In the genomic region with DNA sequence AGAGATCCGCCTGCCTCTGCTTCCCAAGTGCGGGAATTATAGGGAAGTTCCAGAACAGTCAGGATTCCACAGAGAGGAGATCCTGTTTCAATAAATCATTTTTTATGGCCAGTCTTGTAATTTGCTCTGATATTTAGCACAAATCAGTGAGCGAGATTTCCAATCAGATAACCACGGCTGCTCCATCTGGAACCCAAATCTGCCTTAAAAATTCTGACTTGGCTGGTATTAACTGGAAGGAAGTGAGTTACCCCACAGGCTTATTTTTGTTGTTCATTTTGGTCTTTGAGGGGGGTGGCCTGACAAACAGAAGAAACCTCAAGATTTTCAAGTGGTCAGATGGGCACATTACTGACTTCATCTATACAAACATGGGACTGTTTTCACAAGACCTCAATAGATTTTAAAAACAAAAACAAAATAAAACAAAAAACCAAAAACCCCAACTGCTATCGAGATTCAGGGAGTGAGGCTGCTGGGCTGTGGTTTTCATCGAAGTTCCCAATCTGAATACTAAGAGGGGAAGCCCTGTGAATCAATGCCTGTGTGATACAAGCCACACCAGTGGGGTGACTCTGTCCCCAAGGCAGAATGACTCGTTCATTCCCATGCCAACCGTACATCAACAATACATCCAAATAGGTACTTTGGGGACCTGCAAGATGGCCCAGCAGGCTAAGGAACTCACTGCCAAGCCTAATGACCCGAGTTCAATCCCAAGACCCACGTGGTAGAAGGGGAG, we compare ENCODE assay signal across 11 mouse cellular contexts. TPM values are rescaled to one million over a fixed set of nuclear protein-coding genes. Genes with fewer than 3 reads are reported as not detected.
DNase-seq lines count a peak whose midpoint lies in the region; ATAC-seq and TF ChIP-seq lines count a peak whose summit lies in the region.
"Had no signal": no experiment of that assay in that cellular context is flagged by ENCODE, and none has a peak within 500 bp of the region (broad histone marks: within the 10 kb centered on the region; RNA-seq: fewer than 3 reads in every experiment).

No protein-coding gene starts in this region.

- ATAC-seq in midbrain, postnatal 0 days (ENCODE audit: low FRiP score) = no peak
- no peak for ATAC-seq in midbrain, embryonic 15.5 days (replicated peaks)
- no peak for ATAC-seq in megakaryocyte-erythroid progenitor cell, adult 5-6 weeks (replicated peaks; ENCODE audit: low FRiP score, low TSS enrichment, poor library complexity, severe bottlenecking)

- no peak overlapping the region for H3K9ac ChIP-seq in midbrain, postnatal 0 days (replicated peaks; ENCODE audit: low read length, poor library complexity, severe bottlenecking)
- no peak overlapping the region for H3K9ac ChIP-seq in midbrain, embryonic 15.5 days
- H3K9ac ChIP-seq: heart, embryonic 12.5 days had no signal

- no peak for TF ChIP-seq CTCF in midbrain, postnatal 0 days (IDR thresholded peaks at IDR 0.05)
- TF ChIP-seq CTCF in embryonic fibroblast, embryonic 13.5 days (IDR thresholded peaks at IDR 0.05; ENCODE audit: borderline replicate concordance, insufficient read depth, low read length) = no peak

- intact Hi-C loops in heart, postnatal 14 days (cut with DNase I) = no loop called here

- peak; percentile 91 for DNase-seq in heart, adult 11 months
- DNase-seq in heart, postnatal 14 days = no peak
- peak; percentile 54 for DNase-seq in midbrain, postnatal 0 days (ENCODE audit: low spot score)
- DNase-seq in splenic B cell, adult 2 months (ENCODE audit: low read depth, low spot score) = peak; percentile 34
- no peak for DNase-seq in limb, embryonic 10.5 days (ENCODE audit: low spot score)
- DNase-seq: kidney, postnatal 10 days had no signal

- TF ChIP-seq POLR2A in embryonic fibroblast, embryonic 13.5 days (IDR thresholded peaks at IDR 0.05; ENCODE audit: low read depth, low read length) = no peak

- H3K27me3 ChIP-seq in midbrain, postnatal 0 days (ENCODE audit: insufficient read depth, low read length) = no peaks in the 10 kb centered on the region
- H3K27me3 ChIP-seq in midbrain, embryonic 15.5 days (replicated peaks) = no peaks in the 10 kb centered on the region
- no peaks in the 10 kb centered on the region for H3K27me3 ChIP-seq in splenic B cell, adult 2 months (ENCODE audit: control insufficient read depth, insufficient read depth, low read length, poor library complexity, severe bottlenecking)
- H3K27me3 ChIP-seq in limb, embryonic 10.5 days (ENCODE audit: low read depth, poor library complexity, severe bottlenecking) = no peaks in the 10 kb centered on the region
- H3K27me3 ChIP-seq: heart, embryonic 12.5 days; megakaryocyte, embryonic 14.5 days had no signal

- no peaks in the 10 kb centered on the region for H3K4me1 ChIP-seq in midbrain, postnatal 0 days (ENCODE audit: insufficient read depth, low read length)
- H3K4me1 ChIP-seq in midbrain, embryonic 15.5 days = 0 out of 2 replicates have a peak, but pooled peaks cover 4% of the 10 kb centered on the region
- peaks cover 20% of the 10 kb centered on the region for H3K4me1 ChIP-seq in embryonic fibroblast, embryonic 13.5 days (ENCODE audit: control insufficient read depth, insufficient read depth, low read length)
- peaks cover 22% of the 10 kb centered on the region for H3K4me1 ChIP-seq in limb, embryonic 10.5 days

- no peaks in the 10 kb centered on the region for H3K36me3 ChIP-seq in midbrain, postnatal 0 days (ENCODE audit: insufficient read depth, low read length)
- no peaks in the 10 kb centered on the region for H3K36me3 ChIP-seq in midbrain, embryonic 15.5 days (replicated peaks)
- H3K36me3 ChIP-seq in splenic B cell, adult 2 months (ENCODE audit: control insufficient read depth, insufficient read depth, low read length, poor library complexity, severe bottlenecking) = no peaks in the 10 kb centered on the region
- H3K36me3 ChIP-seq in limb, embryonic 10.5 days = peaks cover 2% of the 10 kb centered on the region; the same call in 1 of the 2 replicates

- WGBS in midbrain, postnatal 0 days = 83% methylated on average over 10 of the region's 10 CpGs
- WGBS in midbrain, embryonic 15.5 days = 86% methylated on average over 10 of the region's 10 CpGs
- 94% methylated on average over 10 of the region's 10 CpGs for WGBS in limb, embryonic 10.5 days

- no peaks in the 10 kb centered on the region for H3K9me3 ChIP-seq in midbrain, postnatal 0 days (ENCODE audit: low read length)
- no peaks in the 10 kb centered on the region for H3K9me3 ChIP-seq in midbrain, embryonic 15.5 days
- no peaks in the 10 kb centered on the region for H3K9me3 ChIP-seq in limb, embryonic 10.5 days (replicated peaks)
- H3K9me3 ChIP-seq: megakaryocyte, embryonic 14.5 days had no signal

- no peak overlapping the region for H3K4me2 ChIP-seq in midbrain, postnatal 0 days (ENCODE audit: low read depth, low read length, poor library complexity, severe bottlenecking)
- no peak overlapping the region for H3K4me2 ChIP-seq in midbrain, embryonic 15.5 days
- H3K4me2 ChIP-seq: heart, embryonic 12.5 days had no signal

- H3K4me3 ChIP-seq in midbrain, postnatal 0 days (ENCODE audit: low read depth, low read length) = no peak overlapping the region
- H3K4me3 ChIP-seq in midbrain, embryonic 15.5 days = no peak overlapping the region
- H3K4me3 ChIP-seq in embryonic fibroblast, embryonic 13.5 days (ENCODE audit: insufficient read depth, low read length) = no peak overlapping the region
- no peak overlapping the region for H3K4me3 ChIP-seq in limb, embryonic 10.5 days
- H3K4me3 ChIP-seq: heart, embryonic 12.5 days; megakaryocyte, embryonic 14.5 days had no signal

- H3K27ac ChIP-seq in midbrain, postnatal 0 days (ENCODE audit: low read depth, low read length) = no peak overlapping the region
- no peak overlapping the region for H3K27ac ChIP-seq in midbrain, embryonic 15.5 days
- H3K27ac ChIP-seq in embryonic fibroblast, embryonic 13.5 days (ENCODE audit: insufficient read depth, low read length) = peak overlapping the region; percentile 3; the same call in 1 of the 2 replicates
- H3K27ac ChIP-seq in limb, embryonic 10.5 days = no peak overlapping the region

RNA-seq across cellular contexts. Expression of a gene that starts 23.0 kb away (rescaled TPM):
- 10 to 100 TPM; 49.5 to 51.9 TPM for total RNA-seq in heart, postnatal 14 days (2021)
- total RNA-seq in midbrain, postnatal 0 days (2014; rRNA removed) = 22.1 and 23.6 TPM in 2 replicates
- 25.2 and 30.7 TPM in 2 replicates for polyA plus RNA-seq in midbrain, postnatal 0 days (2015; fragmentation: Nextera tagmentation; extraction: Ambion mirVana)
- 29.6 and 29.7 TPM in 2 replicates for polyA plus RNA-seq in midbrain, embryonic 15.5 days (2015; fragmentation: Nextera tagmentation; extraction: Ambion mirVana)
- polyA plus RNA-seq in embryonic fibroblast, embryonic 13.5 days (2011; ENCODE audit: insufficient read length, low read depth, missing spikeins) = 69.8 and 75.6 TPM in 2 replicates
- total RNA-seq in megakaryocyte-erythroid progenitor cell, adult 5-6 weeks (2014; fragmentation: Nextera tagmentation) = 30.7 and 46.4 TPM in 2 replicates
- 16.0 and 36.4 TPM in 2 replicates for total RNA-seq in megakaryocyte-erythroid progenitor cell, adult 5-6 weeks (2017)
- polyA plus RNA-seq in limb, embryonic 10.5 days (2016; fragmentation: Nextera tagmentation; extraction: Ambion mirVana) = 11.4 and 14.6 TPM in 2 replicates

RNA-seq across cellular contexts. Expression of a gene that starts 33.3 kb away (rescaled TPM):
- total RNA-seq in heart, postnatal 14 days (2021) = 10 to 100 TPM; 39.2 to 41.7 TPM
- 46.7 and 47.3 TPM in 2 replicates for total RNA-seq in midbrain, postnatal 0 days (2014; rRNA removed)
- polyA plus RNA-seq in midbrain, postnatal 0 days (2015; fragmentation: Nextera tagmentation; extraction: Ambion mirVana) = 30.9 and 31.6 TPM in 2 replicates
- polyA plus RNA-seq in midbrain, embryonic 15.5 days (2015; fragmentation: Nextera tagmentation; extraction: Ambion mirVana) = 39.6 and 41.0 TPM in 2 replicates
- 81.1 and 92.5 TPM in 2 replicates for polyA plus RNA-seq in embryonic fibroblast, embryonic 13.5 days (2011; ENCODE audit: insufficient read length, low read depth, missing spikeins)
- total RNA-seq in megakaryocyte-erythroid progenitor cell, adult 5-6 weeks (2014; fragmentation: Nextera tagmentation) = 19.6 and 30.4 TPM in 2 replicates
- total RNA-seq in megakaryocyte-erythroid progenitor cell, adult 5-6 weeks (2017) = 15.0 and 18.2 TPM in 2 replicates
- polyA plus RNA-seq in limb, embryonic 10.5 days (2016; fragmentation: Nextera tagmentation; extraction: Ambion mirVana) = 29.0 and 38.0 TPM in 2 replicates

Comparison
In these comparisons a context has a peak if more than half of its experiments do, and no peak if none do; other contexts are left out.
1. DNase-seq: peak in heart, adult 11 months (single experiment), midbrain, postnatal 0 days (single experiment) and splenic B cell, adult 2 months (single experiment); none in heart, postnatal 14 days (0 of 2) and limb, embryonic 10.5 days (single experiment).